Mouse (Mus musculus): ENCODE data around the gene Gjd3. TPM values are rescaled to one million over a fixed set of nuclear protein-coding genes. Genes with fewer than 3 reads are reported as not detected.

The Gjd3 gene
- polyA plus RNA-seq, 1 experiment = 0.56 TPM

GRCm38 (mm10) chr11:98968716-98969495, 13.9 kb downstream of the Gjd3 start:
- Histone ChIP-seq H3K4me1 (ENCODE audit: control insufficient read depth, insufficient read depth, insufficient read length) (peaks cover 18% of the 10 kb centered on the region), H3K36me3 (ENCODE audit: control insufficient read depth, insufficient read depth, low read length) (peaks cover 51% of the 10 kb centered on the region), H3K27me3 (ENCODE audit: control insufficient read depth, insufficient read depth, low read length) (no peaks in the 10 kb centered on the region), H3K4me3 (ENCODE audit: extremely low read depth, insufficient read depth, insufficient read length) (no peak overlapping the region), H3K27ac (ENCODE audit: insufficient read depth, low read length) (no peak overlapping the region)
- no peak for TF ChIP-seq POLR2A (IDR thresholded peaks at IDR 0.05; ENCODE audit: low read depth, low read length)
- no peak for TF ChIP-seq CTCF (IDR thresholded peaks at IDR 0.05; ENCODE audit: extremely low read depth, insufficient read depth, insufficient read length, insufficient replicate concordance)
- no peak for DNase-seq (ENCODE audit: low read depth in 1 of 2, low spot score in 2 of 2)
- WGBS = 39% methylated on average over 20 of the region's 20 CpGs

- 93% methylated on average over 16 of the region's 16 CpGs for WGBS
- no peak for DNase-seq (ENCODE audit: low read depth in 1 of 2, low spot score in 2 of 2)
- H3K27me3 ChIP-seq (ENCODE audit: control insufficient read depth, insufficient read depth, low read length) = no peaks in the 10 kb centered on the region
- TF ChIP-seq POLR2A (IDR thresholded peaks at IDR 0.05; ENCODE audit: low read depth, low read length) (no peak), CTCF (IDR thresholded peaks at IDR 0.05; ENCODE audit: extremely low read depth, insufficient read depth, insufficient read length, insufficient replicate concordance) (no peak)
- peaks cover 44% of the 10 kb centered on the region for H3K36me3 ChIP-seq (ENCODE audit: control insufficient read depth, insufficient read depth, low read length)
- peaks cover 25% of the 10 kb centered on the region for H3K4me1 ChIP-seq (ENCODE audit: control insufficient read depth, insufficient read depth, insufficient read length)
- no peak overlapping the region for H3K4me3 ChIP-seq (ENCODE audit: extremely low read depth, insufficient read depth, insufficient read length)
- H3K27ac ChIP-seq (ENCODE audit: insufficient read depth, low read length) = no peak overlapping the region
Observed at GRCm38 (mm10) chr11:98968079-98968478, 14.7 kb downstream of the Gjd3 start.

GRCm38 (mm10) chr11:98966499-98967141, 16.2 kb downstream of the Gjd3 start:
- H3K4me3 ChIP-seq (ENCODE audit: extremely low read depth, insufficient read depth, insufficient read length) = no peak overlapping the region
- TF ChIP-seq POLR2A (IDR thresholded peaks at IDR 0.05; ENCODE audit: low read depth, low read length) = no peak
- no peak for TF ChIP-seq CTCF (IDR thresholded peaks at IDR 0.05; ENCODE audit: extremely low read depth, insufficient read depth, insufficient read length, insufficient replicate concordance)
- no peak for DNase-seq (ENCODE audit: low read depth in 1 of 2, low spot score in 2 of 2)
- 69% methylated on average over 9 of the region's 9 CpGs for WGBS
- no peaks in the 10 kb centered on the region for H3K27me3 ChIP-seq (ENCODE audit: control insufficient read depth, insufficient read depth, low read length)
- peaks cover 34% of the 10 kb centered on the region for H3K36me3 ChIP-seq (ENCODE audit: control insufficient read depth, insufficient read depth, low read length)
- no peak overlapping the region for H3K27ac ChIP-seq (ENCODE audit: insufficient read depth, low read length)
- H3K4me1 ChIP-seq (ENCODE audit: control insufficient read depth, insufficient read depth, insufficient read length) = peaks cover 30% of the 10 kb centered on the region

DNA sequence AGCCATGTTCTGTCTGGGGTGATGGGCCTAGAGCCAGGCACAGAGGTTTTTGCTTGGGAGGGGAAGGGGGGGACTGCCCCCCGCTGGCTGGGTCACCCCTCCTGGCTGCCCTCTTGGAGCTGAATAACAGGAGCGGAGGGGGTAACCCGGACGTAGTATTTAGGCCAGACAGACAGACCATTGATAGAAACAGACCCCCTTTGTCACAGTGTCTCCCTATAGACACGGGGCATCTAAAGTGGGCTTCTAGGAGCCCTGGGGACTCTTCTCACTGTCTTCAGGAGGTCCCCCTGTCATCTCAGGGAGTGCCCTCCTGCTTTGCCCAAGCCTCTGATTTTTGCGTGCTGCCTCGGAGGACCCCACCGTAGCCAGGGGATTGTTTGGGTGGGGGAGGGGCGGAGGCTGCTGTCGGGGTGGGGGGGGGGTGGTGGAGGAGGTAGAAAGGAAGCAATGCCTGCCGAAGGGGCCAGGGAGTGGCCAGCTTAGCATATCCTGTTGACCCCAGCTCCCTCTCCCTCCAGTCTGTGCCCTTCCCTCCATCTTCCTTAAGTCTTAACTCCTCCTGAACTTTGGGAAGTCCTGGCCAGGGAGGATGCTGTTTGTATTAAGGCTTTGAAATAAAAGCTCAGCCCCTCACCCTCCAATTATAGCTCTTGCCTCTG, 17.3 kb downstream of the Gjd3 start:
- no peak overlapping the region for H3K4me3 ChIP-seq (ENCODE audit: extremely low read depth, insufficient read depth, insufficient read length)
- H3K36me3 ChIP-seq (ENCODE audit: control insufficient read depth, insufficient read depth, low read length) = peaks cover 24% of the 10 kb centered on the region
- DNase-seq (ENCODE audit: low read depth in 1 of 2, low spot score in 2 of 2) = no peak
- no peak overlapping the region for H3K27ac ChIP-seq (ENCODE audit: insufficient read depth, low read length)
- peaks cover 37% of the 10 kb centered on the region for H3K4me1 ChIP-seq (ENCODE audit: control insufficient read depth, insufficient read depth, insufficient read length)
- no peaks in the 10 kb centered on the region for H3K27me3 ChIP-seq (ENCODE audit: control insufficient read depth, insufficient read depth, low read length)
- 65% methylated on average over 11 of the region's 11 CpGs for WGBS
- TF ChIP-seq CTCF (IDR thresholded peaks at IDR 0.05; ENCODE audit: extremely low read depth, insufficient read depth, insufficient read length, insufficient replicate concordance) (no peak), POLR2A (IDR thresholded peaks at IDR 0.05; ENCODE audit: low read depth, low read length) (no peak)

DNA sequence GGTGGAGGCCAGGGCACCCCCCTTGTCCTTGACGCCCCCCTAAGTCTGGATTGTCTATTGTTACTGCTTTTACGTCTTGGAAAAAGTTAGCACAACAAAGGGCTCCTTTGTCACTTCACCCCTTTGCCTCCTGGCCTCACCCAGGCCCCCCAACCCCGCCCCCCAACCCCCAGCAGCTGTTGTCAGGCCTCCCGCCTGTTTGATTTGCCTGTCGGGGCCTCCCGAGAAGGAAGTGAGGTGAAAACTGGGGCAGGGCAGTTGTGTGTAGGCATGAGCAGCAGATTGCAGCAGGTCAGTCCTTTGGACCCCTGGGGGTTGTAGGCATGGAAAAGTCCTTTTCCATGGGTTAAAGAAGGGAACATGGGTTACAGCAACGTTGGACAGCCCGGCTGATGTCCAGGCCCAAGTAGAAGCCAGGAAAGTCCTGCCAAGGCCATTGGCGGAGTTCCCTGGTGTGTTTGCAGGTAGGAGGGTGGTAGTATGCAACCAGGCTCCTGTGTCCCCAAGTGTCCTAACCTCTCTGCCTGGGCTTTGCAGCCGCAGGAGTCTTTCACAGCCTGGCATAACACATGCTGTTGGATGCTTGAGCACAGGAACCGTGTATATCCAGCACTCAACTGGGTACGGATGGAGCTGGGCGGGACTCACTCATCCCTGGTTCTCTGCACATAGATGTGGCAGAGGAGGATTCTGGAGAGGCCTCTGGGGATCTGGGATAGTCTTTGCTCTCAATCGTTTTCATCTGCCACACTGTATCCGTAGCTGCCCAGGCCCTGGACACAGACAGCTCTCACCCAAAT, 18.0 kb downstream of the Gjd3 start:
- H3K4me1 ChIP-seq (ENCODE audit: control insufficient read depth, insufficient read depth, insufficient read length) = peaks cover 41% of the 10 kb centered on the region
- H3K36me3 ChIP-seq (ENCODE audit: control insufficient read depth, insufficient read depth, low read length) = peaks cover 17% of the 10 kb centered on the region
- H3K27me3 ChIP-seq (ENCODE audit: control insufficient read depth, insufficient read depth, low read length) = no peaks in the 10 kb centered on the region
- DNase-seq (ENCODE audit: low read depth in 1 of 2, low spot score in 2 of 2) = no peak
- TF ChIP-seq CTCF (IDR thresholded peaks at IDR 0.05; ENCODE audit: extremely low read depth, insufficient read depth, insufficient read length, insufficient replicate concordance) (no peak), POLR2A (IDR thresholded peaks at IDR 0.05; ENCODE audit: low read depth, low read length) (no peak)
- H3K27ac ChIP-seq (ENCODE audit: insufficient read depth, low read length) = peak overlapping the region; percentile 30; the same call in 1 of the 2 replicates
- no peak overlapping the region for H3K4me3 ChIP-seq (ENCODE audit: extremely low read depth, insufficient read depth, insufficient read length)
- WGBS = 59% methylated on average over 15 of the region's 15 CpGs

- H3K36me3 ChIP-seq (ENCODE audit: control insufficient read depth, insufficient read depth, low read length) = peaks cover 17% of the 10 kb centered on the region
- no peaks in the 10 kb centered on the region for H3K27me3 ChIP-seq (ENCODE audit: control insufficient read depth, insufficient read depth, low read length)
- H3K4me1 ChIP-seq (ENCODE audit: control insufficient read depth, insufficient read depth, insufficient read length) = peaks cover 44% of the 10 kb centered on the region
- DNase-seq (ENCODE audit: low read depth in 1 of 2, low spot score in 2 of 2) = no peak
- H3K4me3 ChIP-seq (ENCODE audit: extremely low read depth, insufficient read depth, insufficient read length) = no peak overlapping the region
- WGBS = 37% methylated on average over 6 of the region's 6 CpGs
- TF ChIP-seq POLR2A (IDR thresholded peaks at IDR 0.05; ENCODE audit: low read depth, low read length) = no peak
- TF ChIP-seq CTCF (IDR thresholded peaks at IDR 0.05; ENCODE audit: extremely low read depth, insufficient read depth, insufficient read length, insufficient replicate concordance) = no peak
- H3K27ac ChIP-seq (ENCODE audit: insufficient read depth, low read length) = peak overlapping the region; percentile 30; the same call in 1 of the 2 replicates
Observed at GRCm38 (mm10) chr11:98964201-98964615, 18.6 kb downstream of the Gjd3 start.

Data from spleen, adult 2 months (tissue).